Mouse (Mus musculus) limb, embryonic 10.5 days (tissue): ENCODE data around the gene Usp9y. TPM values are rescaled to one million over a fixed set of nuclear protein-coding genes. Genes with fewer than 3 reads are reported as not detected.

ENCODE experiments used
- DNase-seq: peaks from one replicate; pipeline ENCODE4 v3.0.0-alpha.2; 2017; ENCODE audit warnings: low spot score
- H3K27ac ChIP-seq: fragments of 300-500 bp; sonication (generic); 2 replicates; pipeline ENCODE4 v1.5.1; 2016; ENCODE audit warnings: mild to moderate bottlenecking
- H3K27me3 ChIP-seq: fragments of 300-500 bp; sonication (generic); 2 replicates; pipeline ENCODE4 v1.6.1; 2016; ENCODE audit warnings: low read depth, mild to moderate bottlenecking; ENCODE audit not compliant: poor library complexity, severe bottlenecking
- H3K36me3 ChIP-seq: fragments of 300-500 bp; sonication (generic); 2 replicates; pipeline ENCODE4 v1.6.1; 2016; ENCODE audit warnings: mild to moderate bottlenecking, moderate library complexity
- H3K4me1 ChIP-seq: fragments of 300-500 bp; sonication (generic); 2 replicates; pipeline ENCODE4 v1.6.1; 2016
- H3K4me3 ChIP-seq: fragments of 300-500 bp; sonication (generic); 2 replicates; pipeline ENCODE4 v1.5.1; 2016; ENCODE audit warnings: mild to moderate bottlenecking, moderate library complexity
- H3K9me3 ChIP-seq: fragments of 300-500 bp; sonication (generic); replicated peaks from 2 replicates; pipeline ENCODE4 v1.6.1; 2016; ENCODE audit warnings: mild to moderate bottlenecking
- WGBS: fragments of 180-500 bp; shearing (Covaris S2); methylation state at CpG from one replicate; pipeline ENCODE4 v1.1.7; 2016; 5-methylcytosine and 5-hydroxymethylcytosine counted together
- polyA plus RNA-seq: library from polyadenylated mRNA; unstranded; fragments of >200 nt; fragmentation: Nextera tagmentation; extraction: Ambion mirVana; gene quantifications from 2 replicates; pipeline ENCODE4 v1.2.1, GENCODE M21; 2016

The Usp9y gene
- not detected in 2 replicates for polyA plus RNA-seq

- no peaks in the 10 kb centered on the region for H3K27me3 ChIP-seq
- no peak within 1 kb of the TSS for H3K27ac ChIP-seq
- no peak within 1 kb of the TSS for H3K4me3 ChIP-seq
- no peaks in the 10 kb centered on the region for H3K36me3 ChIP-seq
- no peaks in the 10 kb centered on the region for H3K4me1 ChIP-seq
- 92% methylated on average over 13 of the region's 13 CpGs for WGBS
- no peaks in the 10 kb centered on the region for H3K9me3 ChIP-seq
- no peak for DNase-seq
Observed at GRCm38 (mm10) chrY:1459682-1460081, at the start of gene Usp9y. Gene Usp9y (minus strand): TSS chrY:1459782.

GRCm38 (mm10) chrY:1293708-1294107 lies 165.9 kb downstream of the Usp9y start:
- no peak for DNase-seq
- Histone ChIP-seq H3K9me3 (no peaks in the 10 kb centered on the region), H3K4me3 (no peak overlapping the region), H3K36me3 (no peaks in the 10 kb centered on the region), H3K4me1 (no peaks in the 10 kb centered on the region), H3K27ac (no peak overlapping the region), H3K27me3 (no peaks in the 10 kb centered on the region)

GRCm38 (mm10) chrY:1286171-1286795 lies 173.3 kb downstream of the Usp9y start, which contains the start of gene Ddx3y:
Gene Ddx3y (minus strand): TSS chrY:1286629.
- Histone ChIP-seq H3K27ac (no peak within 1 kb of the TSS), H3K4me1 (no peaks in the 10 kb centered on the region), H3K4me3 (peak within 1 kb of the TSS; percentile 40), H3K27me3 (no peaks in the 10 kb centered on the region), H3K9me3 (no peaks in the 10 kb centered on the region), H3K36me3 (no peaks in the 10 kb centered on the region)
- WGBS: 7% methylated on average over 31 of the region's 31 CpGs
- DNase-seq: peak; percentile 50

- DNase-seq: peak; percentile 28
Observed at GRCm38 (mm10) chrY:1285735-1286134, 173.8 kb downstream of the Usp9y start.

More at GRCm38 (mm10) chrY:1285735-1286134, 173.8 kb downstream of the Usp9y start:
- no peaks in the 10 kb centered on the region for H3K4me1 ChIP-seq
- H3K4me3 ChIP-seq: peak overlapping the region; percentile 40
- WGBS: 8% methylated on average over 11 of the region's 12 CpGs
- no peaks in the 10 kb centered on the region for H3K27me3 ChIP-seq
- no peaks in the 10 kb centered on the region for H3K9me3 ChIP-seq
- no peaks in the 10 kb centered on the region for H3K36me3 ChIP-seq
- H3K27ac ChIP-seq: no peak overlapping the region

Other genes with a start within 250 kb of the Usp9y start
- 15.2 and 16.4 TPM in 2 replicates for gene Uty, start 214.0 kb downstream of the Usp9y start, polyA plus RNA-seq
- gene Ddx3y, start 173.2 kb downstream of the Usp9y start, polyA plus RNA-seq: 20.3 and 24.5 TPM in 2 replicates